Mouse (Mus musculus) heart, adult 2 months (tissue): ENCODE measurements at regions not wholly inside any gene's neighbourhood (a gene's known extent, or its start where the extent isn't known, plus 50 kb on each side); places are given as distances from the start of the nearest gene placed in this dataset.

ENCODE experiments used
- DNase-seq, 2 experiments: peaks; one replicate each; pipeline ENCODE4 v3.0.0; 2021
- H3K27ac ChIP-seq: fragments of 200-600 bp; 2 replicates; pipeline ENCODE4 v1.8.1; 2022
- H3K27me3 ChIP-seq: fragments of 200-500 bp; 2 replicates; pipeline ENCODE4 v1.6.1; 2012; ENCODE audit warnings: mild to moderate bottlenecking, low read length, inconsistent platforms, mixed read lengths; ENCODE audit not compliant: control insufficient read depth, insufficient read depth
- H3K36me3 ChIP-seq: fragments of 200-500 bp; 2 replicates; pipeline ENCODE4 v1.6.1; 2012; ENCODE audit warnings: low read length, inconsistent platforms; ENCODE audit not compliant: control insufficient read depth, insufficient read depth
- H3K4me1 ChIP-seq: fragments of 200-500 bp; 2 replicates; pipeline ENCODE4 v1.6.1; 2011; ENCODE audit warnings: low read length; ENCODE audit not compliant: control insufficient read depth, insufficient read depth
- H3K4me3 ChIP-seq: fragments of 200-600 bp; 2 replicates; pipeline ENCODE4 v1.8.1; 2022
- H3K79me2 ChIP-seq: fragments of 200-500 bp; replicated peaks from 2 replicates; pipeline ENCODE4 v1.6.1; 2012; ENCODE audit warnings: mild to moderate bottlenecking, inconsistent platforms, low read length, moderate library complexity, mixed read lengths; ENCODE audit not compliant: control insufficient read depth, insufficient read depth
- H3K9ac ChIP-seq: fragments of 200-500 bp; 2 replicates; pipeline ENCODE4 v1.6.1; 2012; ENCODE audit warnings: low read depth, mild to moderate bottlenecking, control low read depth, inconsistent platforms, low read length, mixed read lengths
- CTCF ChIP-seq: fragments of 200-600 bp; IDR thresholded peaks from 2 replicates; pipeline ENCODE4 v1.8.1; 2022; ENCODE audit warnings: antibody characterized with exemption, mild to moderate bottlenecking, moderate library complexity
- EP300 ChIP-seq: fragments of 200-500 bp; IDR thresholded peaks from 2 replicates; pipeline ENCODE4 v1.6.1; 2011; ENCODE audit warnings: low read depth, low read length, control low read depth; ENCODE audit not compliant: insufficient read depth
- POLR2A ChIP-seq: fragments of 200-500 bp; IDR thresholded peaks from 2 replicates; pipeline ENCODE4 v1.6.1; 2011; ENCODE audit warnings: mild to moderate bottlenecking, low read depth, low read length, control low read depth; ENCODE audit not compliant: insufficient read depth
- WGBS: fragments of 180-500 bp; shearing (Covaris S2); methylation state at CpG from one replicate; pipeline ENCODE4 v1.1.7; 2018; 5-methylcytosine and 5-hydroxymethylcytosine counted together
- intact Hi-C: fragments of 180-260 bp; cut with DNase I; formaldehyde crosslinking; loops from one replicate; pipeline ENCODE4 v1.15.1; 2025

- Histone ChIP-seq H3K36me3 (no peaks in the 10 kb centered on the region), H3K27ac (no peak overlapping the region), H3K79me2 (no peaks in the 10 kb centered on the region), H3K9ac (no peak overlapping the region), H3K4me3 (no peak overlapping the region), H3K27me3 (no peaks in the 10 kb centered on the region), H3K4me1 (no peaks in the 10 kb centered on the region)
- intact Hi-C loops: no loop called here
- DNase-seq: no peak
- 88% methylated on average over 3 of the region's 3 CpGs for WGBS
- TF ChIP-seq EP300 (no peak), POLR2A (no peak), CTCF (no peak)
These were observed 359.6 kb upstream of the Prox1 start for GRCm38 (mm10) chr1:190530079-190530478.

- Histone ChIP-seq H3K27ac (no peak overlapping the region), H3K4me3 (no peak overlapping the region), H3K79me2 (no peaks in the 10 kb centered on the region), H3K36me3 (no peaks in the 10 kb centered on the region), H3K4me1 (no peaks in the 10 kb centered on the region), H3K9ac (no peak overlapping the region), H3K27me3 (no peaks in the 10 kb centered on the region)
- DNase-seq: no peak
- WGBS: 60% methylated on average over 7 of the region's 7 CpGs
- intact Hi-C loops: loop anchor here (5.0 kb wide), 1 partner anchor 480 kb away; no protein-coding TSS in a partner anchor
- TF ChIP-seq POLR2A: no peak
- no peak for TF ChIP-seq EP300
- no peak for TF ChIP-seq CTCF
These were observed 357.1 kb upstream of the Prox1 start for GRCm38 (mm10) chr1:190527545-190528137.

GRCm38 (mm10) chr1:190526634-190527033, 356.1 kb upstream of the Prox1 start:
- no peaks in the 10 kb centered on the region for H3K4me1 ChIP-seq
- H3K4me3 ChIP-seq: no peak overlapping the region
- no peak for DNase-seq
- H3K9ac ChIP-seq: no peak overlapping the region
- no peak overlapping the region for H3K27ac ChIP-seq
- TF ChIP-seq POLR2A (no peak), CTCF (no peak), EP300 (no peak)
- intact Hi-C loops: loop anchor here (5.0 kb wide), 1 partner anchor 479 kb away; no protein-coding TSS in a partner anchor
- WGBS: 41% methylated on average over 7 of the region's 7 CpGs
- no peaks in the 10 kb centered on the region for H3K27me3 ChIP-seq
- H3K36me3 ChIP-seq: no peaks in the 10 kb centered on the region
- no peaks in the 10 kb centered on the region for H3K79me2 ChIP-seq

- Histone ChIP-seq H3K27ac (no peak overlapping the region), H3K9ac (no peak overlapping the region), H3K4me1 (no peaks in the 10 kb centered on the region), H3K4me3 (no peak overlapping the region), H3K79me2 (no peaks in the 10 kb centered on the region), H3K27me3 (no peaks in the 10 kb centered on the region), H3K36me3 (no peaks in the 10 kb centered on the region)
- TF ChIP-seq CTCF (no peak), POLR2A (no peak), EP300 (no peak)
- no peak for DNase-seq
- 62% methylated on average over 6 of the region's 6 CpGs for WGBS
- intact Hi-C loops: loop anchor here (5.0 kb wide), 1 partner anchor 479 kb away; no protein-coding TSS in a partner anchor
These were observed 355.5 kb upstream of the Prox1 start for GRCm38 (mm10) chr1:190526046-190526445.

- 74% methylated on average over 8 of the region's 8 CpGs for WGBS
- Histone ChIP-seq H3K27me3 (no peaks in the 10 kb centered on the region), H3K27ac (no peak overlapping the region), H3K4me3 (no peak overlapping the region), H3K36me3 (no peaks in the 10 kb centered on the region), H3K9ac (no peak overlapping the region), H3K4me1 (no peaks in the 10 kb centered on the region), H3K79me2 (no peaks in the 10 kb centered on the region)
- TF ChIP-seq POLR2A: no peak
- TF ChIP-seq EP300: no peak
- no peak for TF ChIP-seq CTCF
- DNase-seq: no peak
- intact Hi-C loops: no loop called here
These were observed 329.6 kb upstream of the Prox1 start for GRCm38 (mm10) chr1:190500106-190500505.

GRCm38 (mm10) chr1:190497474-190497873, 327.0 kb upstream of the Prox1 start:
- 82% methylated on average over 4 of the region's 4 CpGs for WGBS
- intact Hi-C loops: no loop called here
- TF ChIP-seq EP300: no peak
- TF ChIP-seq POLR2A: no peak
- no peak for TF ChIP-seq CTCF

More at GRCm38 (mm10) chr1:190497474-190497873, 327.0 kb upstream of the Prox1 start:
- no peak overlapping the region for H3K27ac ChIP-seq
- no peaks in the 10 kb centered on the region for H3K36me3 ChIP-seq
- H3K4me3 ChIP-seq: no peak overlapping the region
- no peak for DNase-seq
- H3K4me1 ChIP-seq: no peaks in the 10 kb centered on the region
- H3K9ac ChIP-seq: no peak overlapping the region
- H3K27me3 ChIP-seq: no peaks in the 10 kb centered on the region
- H3K79me2 ChIP-seq: no peaks in the 10 kb centered on the region
